Mouse (Mus musculus) urinary bladder, postnatal 25 days (tissue): Measurements from ENCODE around the gene Ttc4.

Experiments
- DNase-seq: peaks from one replicate; pipeline ENCODE4 v3.0.0; 2022; ENCODE audit warnings: low spot score

The Ttc4 gene

GRCm38 (mm10) chr4:106614180-106614797, 64.5 kb downstream of the Ttc4 start:
- peak; percentile 65 for DNase-seq

DNA sequence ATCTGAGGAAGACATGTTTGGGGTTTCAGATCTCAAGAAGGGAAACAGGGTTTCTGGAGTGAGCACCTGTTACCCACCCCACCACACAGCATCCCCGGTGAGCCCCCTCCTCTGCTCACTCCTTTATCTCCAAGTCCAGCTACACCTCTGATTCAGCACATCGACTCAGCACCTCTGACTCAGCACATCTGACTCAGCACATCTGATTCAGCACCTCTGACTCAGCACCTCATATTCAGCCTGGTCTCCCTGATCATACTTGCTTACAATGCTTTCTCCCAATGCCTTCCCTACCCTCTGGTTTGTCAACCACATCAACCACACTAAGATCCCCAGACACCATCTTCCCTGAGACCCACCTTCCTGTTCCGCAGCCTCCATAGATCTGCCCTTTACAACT, 65.2 kb downstream of the Ttc4 start:
- no peak for DNase-seq

DNA sequence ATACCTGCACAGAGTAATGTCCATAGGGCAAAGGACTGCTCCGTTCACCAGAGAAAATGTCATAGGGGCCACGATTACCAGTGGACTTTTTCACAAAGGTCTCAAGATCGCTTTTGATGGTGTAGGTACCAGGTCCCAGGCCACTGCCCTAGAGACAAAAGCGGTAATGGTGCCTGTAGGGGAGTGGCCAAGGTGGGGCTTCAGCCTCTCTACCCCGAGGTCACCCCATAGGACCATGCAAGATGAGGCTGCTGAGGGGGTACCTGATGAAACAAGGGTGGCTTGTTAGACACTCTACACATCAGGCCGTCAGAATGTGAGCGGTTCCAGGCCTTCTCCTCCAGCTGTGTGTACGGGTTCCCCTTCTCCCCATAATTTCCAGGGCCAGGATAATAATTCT, 65.6 kb downstream of the Ttc4 start:
- DNase-seq = no peak
